Mouse (Mus musculus) kidney, adult 2 months (tissue): ENCODE measurements at regions not wholly inside any gene's neighbourhood (a gene's known extent, or its start where the extent isn't known, plus 50 kb on each side); places are given as distances from the start of the nearest gene placed in this dataset.

Experiments used
- CTCF ChIP-seq: fragments of 200-500 bp; conservative IDR thresholded peaks from 2 replicates; pipeline ENCODE4 v1.5.1; 2011; ENCODE audit warnings: low read depth, mild to moderate bottlenecking, control low read depth, low read length, moderate library complexity, mixed read lengths; ENCODE audit not compliant: insufficient read depth, insufficient read length
- POLR2A ChIP-seq: fragments of 200-500 bp; IDR thresholded peaks from one replicate; pipeline ENCODE4 v1.6.1; 2011; ENCODE audit warnings: low read depth, low read length, control low read depth

GRCm38 (mm10) chr3:128104516-128104915 lies 208.4 kb upstream of the Fam241a start:
- TF ChIP-seq POLR2A (no peak), CTCF (no peak)
